Mouse (Mus musculus): Measurements from ENCODE around the gene Vav2.
A peak's percentile ranks its signal among the peaks of the same experiment; 100 is the strongest.

Vav2 gene

GRCm38 (mm10) chr2:27408194-27408593 lies 18.6 kb downstream of the Vav2 start:
- no peak for DNase-seq (ENCODE audit: low read depth)

GRCm38 (mm10) chr2:27406928-27407327 lies 19.9 kb downstream of the Vav2 start:
- DNase-seq (ENCODE audit: low read depth), result no peak

DNA sequence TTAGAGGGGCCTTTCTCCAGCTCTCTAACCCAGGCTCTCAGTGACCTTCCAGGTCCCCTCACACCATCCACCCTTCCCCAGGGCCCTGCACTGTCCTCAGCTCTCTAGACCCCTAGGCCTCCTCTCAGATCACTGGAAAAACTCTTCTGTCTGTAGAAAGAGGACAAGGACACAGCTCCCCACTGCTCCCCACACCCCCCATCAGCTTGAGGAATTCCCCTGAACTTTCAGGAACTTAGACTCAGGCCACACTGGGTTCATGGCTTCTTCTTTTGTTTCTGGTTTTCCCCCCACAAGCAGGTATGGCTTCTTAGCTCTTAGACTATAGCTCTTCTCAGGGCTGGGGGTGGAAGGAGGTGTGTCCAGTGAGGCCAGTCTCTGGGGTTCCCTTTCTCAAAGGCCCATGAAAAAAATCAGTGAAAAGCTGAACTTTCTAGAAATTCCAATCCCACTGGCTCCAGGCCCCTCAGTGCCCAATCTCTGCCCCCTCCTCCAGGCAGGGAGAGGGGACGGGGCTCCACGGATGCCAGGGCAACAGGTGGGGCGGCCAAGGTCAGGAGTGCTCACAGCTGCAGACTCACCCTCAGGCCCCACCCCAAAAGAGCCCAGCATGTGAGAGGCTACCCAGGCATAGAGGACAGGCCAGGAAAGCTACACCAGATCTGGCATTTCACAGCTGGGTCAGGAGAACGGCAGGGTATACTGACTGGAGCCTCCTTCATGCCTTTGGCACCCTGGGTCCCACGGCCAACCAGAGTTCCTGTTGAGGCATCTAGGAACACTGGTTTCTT lies 21.5 kb downstream of the Vav2 start:
- no peak for DNase-seq (ENCODE audit: low read depth)

DNA sequence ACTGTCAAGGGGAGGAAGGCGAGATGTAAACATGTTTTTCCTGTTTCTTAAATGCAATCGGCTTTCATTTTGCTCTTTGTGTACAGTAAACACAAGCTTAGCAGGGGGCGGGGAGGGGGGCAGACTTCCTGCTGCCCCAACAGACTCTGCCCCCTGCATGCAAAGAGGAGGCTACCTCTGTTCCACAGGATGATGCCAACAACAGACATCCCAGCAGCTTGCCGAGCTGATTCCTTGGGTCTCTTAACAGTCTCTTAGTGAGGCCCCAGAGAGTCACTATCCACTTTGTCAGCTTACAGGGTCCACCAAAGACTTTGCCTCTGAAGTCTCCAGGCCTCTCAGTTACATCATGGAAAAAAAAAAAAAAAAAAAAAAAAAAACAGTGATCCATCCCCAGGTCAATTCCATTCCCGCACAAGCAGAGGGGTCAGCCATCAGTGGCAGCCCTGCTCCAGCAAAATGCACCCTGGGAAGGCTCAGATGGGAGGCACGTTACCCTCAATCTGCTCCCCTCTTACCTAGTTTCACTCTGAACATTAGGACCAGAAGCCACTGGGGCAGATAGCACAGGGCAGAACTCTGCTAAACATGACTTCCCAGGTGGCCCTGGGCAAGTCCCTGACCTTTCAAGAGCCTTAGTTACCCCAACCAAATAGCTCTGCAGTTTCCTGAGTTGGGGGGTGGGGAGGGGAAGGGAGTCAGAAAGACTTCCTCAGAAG lies 22.3 kb downstream of the Vav2 start:
- no peak for DNase-seq (ENCODE audit: low read depth)

GRCm38 (mm10) chr2:27401544-27401943 lies 25.3 kb downstream of the Vav2 start:
- no peak for DNase-seq (ENCODE audit: low read depth)

- DNase-seq (ENCODE audit: low read depth), result no peak
Observed at GRCm38 (mm10) chr2:27400083-27400482, 26.8 kb downstream of the Vav2 start.

DNA sequence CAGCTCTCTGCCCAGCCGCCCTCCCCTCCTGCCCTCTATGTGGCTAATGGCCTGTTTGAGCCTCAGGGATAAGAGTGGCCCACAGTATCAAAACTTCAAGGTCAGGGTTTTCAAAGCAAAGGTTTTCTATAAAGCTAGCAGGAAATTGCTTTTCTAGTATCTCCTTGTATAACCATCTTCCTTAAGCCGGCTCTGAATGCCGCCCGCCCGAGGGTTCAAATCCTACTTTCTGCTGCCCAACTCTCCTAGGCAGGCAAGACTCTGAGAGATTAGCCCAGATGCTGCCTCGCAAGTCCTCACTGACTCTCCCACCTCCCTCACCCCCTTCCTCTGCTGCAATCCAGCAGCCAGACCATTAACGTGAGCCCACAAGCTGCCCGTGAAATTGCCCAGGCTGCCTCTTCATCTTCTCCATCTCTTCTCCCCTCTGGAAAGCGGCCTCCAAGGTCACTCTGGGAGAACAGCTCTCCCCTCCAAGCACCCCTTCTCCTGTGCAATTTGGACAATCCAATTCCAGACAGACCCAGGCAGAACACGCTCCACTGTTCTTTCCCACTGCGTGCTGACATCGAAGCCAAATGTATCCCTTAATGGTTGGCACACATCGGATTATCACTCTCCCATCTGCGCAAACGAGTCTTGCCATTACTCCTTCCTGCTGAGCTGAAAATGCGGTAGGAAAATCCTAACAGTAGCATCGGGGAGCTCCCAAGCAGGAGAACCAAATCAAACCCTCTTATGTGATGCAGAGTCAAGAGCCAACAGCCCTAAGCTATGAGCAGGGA lies 30.0 kb downstream of the Vav2 start:
- no peak for DNase-seq (ENCODE audit: low read depth)

GRCm38 (mm10) chr2:27394158-27394832 lies 32.5 kb downstream of the Vav2 start:
- DNase-seq (ENCODE audit: low read depth), result no peak

DNA sequence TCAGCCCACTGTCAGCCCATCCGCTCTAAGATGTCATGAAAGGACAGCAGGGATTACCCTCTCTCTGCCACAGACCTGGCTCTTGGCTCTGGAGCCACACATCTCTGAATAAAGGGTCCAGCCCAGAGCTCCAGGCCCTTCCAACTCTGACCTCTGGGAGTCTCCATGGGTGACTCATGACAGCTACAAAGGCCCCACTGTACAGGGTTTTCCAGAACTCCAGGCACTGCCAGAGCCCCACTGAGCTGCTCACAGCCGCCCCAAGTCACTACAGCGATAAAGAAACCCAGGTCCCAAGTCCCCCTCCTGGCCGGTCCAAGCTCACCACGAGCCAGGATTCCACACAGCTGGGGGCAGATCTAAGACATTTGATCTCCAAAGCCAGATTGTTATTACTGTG lies 34.6 kb downstream of the Vav2 start:
- peak; percentile 53 for DNase-seq (ENCODE audit: low read depth)

DNA sequence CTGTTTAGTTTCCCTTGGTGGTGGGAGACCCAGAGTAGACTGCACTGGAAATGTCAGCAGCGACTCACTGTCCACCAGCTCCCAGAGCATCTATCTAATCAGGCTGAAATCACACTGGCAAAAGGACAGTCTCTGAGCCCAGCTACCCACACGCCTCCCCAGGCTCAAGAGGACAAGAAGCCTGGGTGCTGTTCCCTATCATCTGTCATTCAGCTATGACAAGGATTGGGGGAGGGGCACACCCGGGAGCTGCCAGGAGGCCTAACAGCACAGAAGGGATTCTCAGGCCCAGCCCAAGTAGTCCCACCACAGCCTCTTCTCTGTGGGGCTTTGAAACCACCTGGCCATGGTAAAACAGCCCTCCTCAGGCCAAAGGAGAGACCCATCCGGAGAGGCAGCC lies 36.1 kb downstream of the Vav2 start:
- DNase-seq (ENCODE audit: low read depth), result peak; percentile 14

GRCm38 (mm10) chr2:27390325-27390724 lies 36.5 kb downstream of the Vav2 start:
- DNase-seq (ENCODE audit: low read depth), result no peak

DNA sequence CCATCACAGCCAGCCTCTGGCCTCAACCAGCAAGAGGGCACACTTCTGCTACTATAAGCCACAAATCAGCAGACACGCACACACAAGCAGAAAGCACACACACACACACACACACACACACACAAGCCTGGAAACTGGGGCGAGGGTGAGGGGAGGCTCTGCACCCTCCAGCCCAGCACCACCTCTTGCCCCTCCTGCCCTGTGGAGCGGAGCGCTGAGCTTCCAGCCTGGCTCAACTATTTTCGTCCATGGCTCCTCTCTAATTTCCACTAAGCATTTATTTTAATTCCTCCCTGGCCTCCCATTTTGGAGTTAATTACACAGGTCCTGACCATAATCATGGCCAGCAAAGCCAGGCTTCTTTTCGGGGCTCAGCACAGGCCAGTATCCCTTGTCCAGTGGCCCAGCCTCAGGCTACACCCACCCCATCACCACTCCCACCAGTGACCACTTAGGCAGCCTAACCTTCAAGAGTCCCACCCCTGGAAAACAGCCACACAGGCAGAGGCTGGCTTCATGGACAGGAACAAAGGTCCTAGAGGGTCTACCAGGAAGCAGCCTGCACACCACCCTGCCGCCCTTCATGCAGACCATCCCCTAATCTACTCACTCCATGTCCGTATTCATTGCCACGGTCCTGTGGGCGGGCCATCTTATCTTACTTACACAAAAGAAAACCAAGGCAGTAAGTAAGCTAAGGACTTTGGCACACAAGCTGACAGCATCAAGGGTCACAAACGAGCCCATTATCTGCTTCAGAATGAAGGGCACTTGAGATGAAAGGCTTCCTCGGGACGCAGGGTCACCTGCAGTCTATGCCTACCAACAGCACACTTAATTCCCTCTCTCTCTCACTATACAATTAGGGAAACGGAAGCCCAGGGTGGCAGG lies 37.3 kb downstream of the Vav2 start:
- DNase-seq (ENCODE audit: low read depth), result no peak

DNA sequence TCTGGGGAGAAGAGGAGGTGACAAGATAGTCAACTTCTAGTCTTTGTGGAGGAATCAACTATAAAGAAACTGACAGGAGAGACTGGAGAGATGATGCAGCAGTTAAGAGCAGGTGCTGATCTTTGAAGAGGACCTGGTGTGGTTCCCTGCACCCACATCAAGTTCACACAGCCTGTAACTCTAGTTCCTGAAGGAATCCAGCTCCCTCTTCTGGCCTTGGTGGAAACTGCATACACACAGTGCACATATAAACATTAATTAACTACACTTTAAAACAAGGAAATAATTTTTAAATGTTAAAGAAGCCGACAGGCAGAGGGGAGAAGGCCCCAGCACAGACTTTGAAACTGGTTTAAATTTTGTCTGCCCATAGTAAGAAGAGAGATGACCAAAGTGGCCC lies 39.6 kb downstream of the Vav2 start:
- no peak for DNase-seq (ENCODE audit: low read depth)

- DNase-seq (ENCODE audit: low read depth), result peak; percentile 73
Observed at GRCm38 (mm10) chr2:27381698-27382097, 45.1 kb downstream of the Vav2 start.

DNA sequence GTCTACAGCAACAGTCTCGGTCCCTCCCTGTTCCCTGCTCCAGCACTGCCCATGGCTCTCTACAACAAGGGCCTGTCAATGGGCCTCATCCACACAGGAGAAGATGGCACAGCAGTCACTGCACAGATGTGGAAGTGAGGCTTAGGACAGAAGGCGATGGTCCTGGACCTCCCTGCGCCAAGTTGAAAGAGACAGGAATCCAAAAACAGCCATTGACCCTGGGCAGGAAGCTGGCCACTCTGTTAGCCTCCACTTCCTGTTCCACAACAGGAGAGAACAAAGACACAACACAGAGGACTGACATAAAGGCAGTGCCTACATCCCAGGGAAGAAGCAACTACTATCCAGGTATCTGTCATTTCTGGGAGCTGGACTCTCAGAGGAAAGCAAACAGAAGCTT lies 45.6 kb downstream of the Vav2 start:
- no peak for DNase-seq (ENCODE audit: low read depth)

- no peak for DNase-seq (ENCODE audit: low read depth)
Observed at GRCm38 (mm10) chr2:27377876-27378275, 49.0 kb downstream of the Vav2 start.

GRCm38 (mm10) chr2:27377164-27377563 lies 49.7 kb downstream of the Vav2 start:
- no peak for DNase-seq (ENCODE audit: low read depth)

GRCm38 (mm10) chr2:27375141-27375540 lies 51.7 kb downstream of the Vav2 start:
- no peak for DNase-seq (ENCODE audit: low read depth)

GRCm38 (mm10) chr2:27373349-27373748 lies 53.5 kb downstream of the Vav2 start:
- DNase-seq (ENCODE audit: low read depth), result no peak

DNA sequence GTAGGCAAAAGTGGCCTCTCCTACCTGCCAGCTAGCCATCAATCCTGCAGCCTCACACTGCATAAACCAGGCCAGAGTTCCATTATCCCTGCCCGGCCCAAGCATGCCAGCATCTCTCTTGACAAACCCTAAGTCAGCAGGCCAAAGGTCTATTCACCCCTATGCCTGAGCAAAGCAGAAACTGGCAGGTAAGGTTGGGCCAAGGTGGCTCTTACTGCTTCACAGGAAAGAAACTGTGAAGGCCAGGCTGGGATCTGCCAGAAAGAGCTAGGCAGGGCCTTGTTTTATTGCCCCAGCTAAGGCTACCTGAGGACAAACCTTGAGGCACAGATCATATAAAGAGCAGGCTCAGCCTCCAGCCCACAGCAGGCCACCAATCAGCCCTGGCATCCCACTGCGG lies 55.4 kb downstream of the Vav2 start:
- no peak for DNase-seq (ENCODE audit: low read depth)

DNA sequence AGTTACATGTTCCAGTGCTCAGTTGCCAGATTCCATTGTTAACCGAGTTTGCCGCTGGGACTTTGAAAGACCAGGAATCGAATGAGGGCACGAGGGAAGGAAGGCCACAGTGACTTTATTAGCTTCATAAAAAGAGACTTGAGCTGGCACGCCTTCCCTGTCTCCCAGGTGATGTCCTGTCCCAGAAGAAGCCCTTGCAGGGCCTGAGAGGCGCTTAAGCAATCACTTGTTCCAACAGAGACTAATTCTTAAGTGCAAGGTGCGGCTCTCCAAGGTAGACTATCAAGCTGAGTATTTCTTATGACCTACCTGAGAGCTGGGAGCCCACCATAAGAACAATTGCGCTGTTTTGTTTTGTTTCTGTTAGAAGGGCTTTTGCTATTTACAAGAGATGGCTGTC lies 57.9 kb downstream of the Vav2 start:
- DNase-seq (ENCODE audit: low read depth), result no peak
